Mouse (Mus musculus) layer of hippocampus, postnatal 36 days (tissue): ENCODE results near the gene Tmem91. TPM values are rescaled to one million over a fixed set of nuclear protein-coding genes. Genes with fewer than 3 reads are reported as not detected.
A peak's percentile ranks its signal among the peaks of the same experiment; 100 is the strongest.

Source experiments
- DNase-seq, 2 experiments: peaks; one replicate each; pipeline ENCODE4 v3.0.0; 2022
- total RNA-seq, 2 experiments: library from RNA; stranded (reverse); gene quantifications; 2 replicates each; pipeline ENCODE4 v1.2.3; 2021

The Tmem91 gene
- total RNA-seq, 2 experiments from 2014 or later, result 13.8 to 14.9 TPM

DNA sequence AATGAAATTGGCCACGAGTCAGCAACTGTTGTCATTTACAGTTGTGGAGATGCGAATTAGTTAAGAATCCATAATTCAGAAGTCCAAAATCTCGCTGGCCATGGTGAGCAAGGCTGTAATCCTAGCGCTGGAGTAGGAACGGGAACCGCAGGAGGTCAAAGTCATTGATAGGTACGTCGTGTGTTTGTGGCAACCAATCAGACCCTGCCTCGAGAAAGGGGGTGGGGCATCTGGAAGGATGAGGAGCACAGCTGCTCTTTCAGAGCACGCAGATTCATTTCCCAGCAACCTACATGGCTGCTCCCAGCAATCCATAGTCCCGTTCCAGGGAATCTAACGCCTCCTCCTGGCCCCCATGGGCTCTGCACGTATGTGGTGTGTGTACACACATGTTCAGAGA, 24.9 kb upstream of the Tmem91 start:
- DNase-seq, result no peak

DNA sequence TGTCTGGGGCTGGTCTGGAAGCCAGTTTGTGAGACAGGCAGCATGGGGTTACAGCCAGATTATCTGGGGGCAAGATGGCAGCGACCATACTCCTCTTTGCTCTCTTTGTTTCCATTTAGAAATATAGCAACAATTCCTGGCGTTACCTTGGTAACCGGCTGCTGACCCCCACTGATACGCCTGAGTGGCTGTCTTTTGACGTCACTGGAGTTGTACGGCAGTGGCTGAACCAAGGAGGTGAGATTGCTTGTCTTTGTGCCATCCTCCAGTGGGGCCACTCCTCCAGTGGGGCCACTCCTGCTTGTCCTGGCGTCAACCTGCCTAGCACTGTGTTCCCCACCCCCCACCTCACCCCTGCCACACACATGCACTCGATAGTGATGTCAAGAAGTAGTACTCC, 19.1 kb upstream of the Tmem91 start:
- no peak for DNase-seq

DNA sequence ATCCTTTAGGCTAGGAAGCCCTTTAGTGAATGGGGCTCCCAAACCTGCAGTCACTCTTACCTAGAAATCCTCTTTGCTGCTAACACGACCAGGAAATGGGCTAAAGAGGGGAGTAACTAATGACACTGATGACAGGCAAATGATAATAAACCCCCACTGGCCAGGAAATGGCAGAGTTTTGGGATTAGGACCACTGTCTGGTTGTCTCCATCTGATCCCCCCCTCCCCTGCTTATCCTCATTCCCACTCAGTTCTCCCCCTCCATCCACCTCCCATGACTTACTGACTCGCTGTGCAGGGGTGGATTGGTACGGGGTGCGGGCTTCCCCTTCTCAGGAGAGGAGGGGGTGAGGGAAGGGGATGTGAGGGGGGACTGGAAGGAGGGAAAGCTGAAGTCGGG, 15.1 kb upstream of the Tmem91 start:
- DNase-seq, result no peak

GRCm38 (mm10) chr7:25689603-25690021, 14.6 kb upstream of the Tmem91 start:
- DNase-seq, result no peak

DNA sequence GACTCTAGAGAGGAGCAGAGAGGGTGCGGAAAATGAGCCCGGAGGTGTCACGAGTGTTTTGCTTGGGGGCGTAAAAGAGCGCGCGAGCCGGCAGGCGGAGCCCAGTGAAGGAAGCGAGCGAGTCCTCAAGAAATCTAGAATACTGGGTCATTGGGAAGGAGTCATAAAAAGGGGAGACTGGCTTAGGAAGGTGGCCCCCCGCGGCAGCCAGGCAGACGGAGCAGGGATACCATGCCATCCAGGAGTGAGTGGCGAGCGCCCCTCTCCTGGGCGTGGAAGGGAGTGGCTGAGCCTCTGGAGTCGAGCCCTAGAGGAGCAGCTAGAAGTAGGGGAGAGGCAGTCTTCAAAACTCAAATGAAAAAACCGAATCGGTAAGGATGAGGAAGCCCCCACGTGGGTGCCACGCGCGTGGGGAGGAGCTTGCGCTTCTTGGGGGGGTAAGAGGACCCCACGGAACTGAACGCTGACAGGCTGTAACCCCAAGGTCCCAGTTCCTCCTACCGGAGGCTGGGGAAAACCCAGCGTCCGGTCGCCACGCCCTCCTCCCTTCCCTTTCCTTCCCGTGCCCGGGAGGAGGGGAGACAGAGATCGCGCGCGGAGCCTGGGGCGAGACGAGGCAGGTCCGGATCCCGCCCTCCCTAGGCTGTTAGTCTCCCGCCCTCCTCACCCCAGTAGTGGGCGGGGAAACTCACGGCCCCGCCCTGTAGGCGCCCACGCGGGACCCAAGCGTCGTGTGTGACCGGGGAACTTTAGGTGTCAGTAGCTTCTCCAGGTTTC, 14.0 kb upstream of the Tmem91 start:
- DNase-seq, result no peak

DNA sequence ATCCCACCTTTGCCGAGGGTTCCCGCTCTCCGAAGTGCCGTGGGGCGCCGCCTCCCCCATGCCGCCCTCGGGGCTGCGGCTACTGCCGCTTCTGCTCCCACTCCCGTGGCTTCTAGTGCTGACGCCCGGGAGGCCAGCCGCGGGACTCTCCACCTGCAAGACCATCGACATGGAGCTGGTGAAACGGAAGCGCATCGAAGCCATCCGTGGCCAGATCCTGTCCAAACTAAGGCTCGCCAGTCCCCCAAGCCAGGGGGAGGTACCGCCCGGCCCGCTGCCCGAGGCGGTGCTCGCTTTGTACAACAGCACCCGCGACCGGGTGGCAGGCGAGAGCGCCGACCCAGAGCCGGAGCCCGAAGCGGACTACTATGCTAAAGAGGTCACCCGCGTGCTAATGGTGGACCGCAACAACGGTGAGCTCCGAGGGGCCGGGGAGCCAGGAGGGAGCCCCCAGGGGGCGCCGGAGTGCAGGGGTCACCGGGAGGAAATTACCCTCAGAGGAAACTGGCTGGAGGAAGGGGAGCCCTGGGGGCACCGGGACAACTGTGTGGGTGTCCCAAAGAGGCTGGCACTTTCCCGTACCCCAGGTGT, 12.9 kb upstream of the Tmem91 start:
- DNase-seq, result no peak

- DNase-seq, result no peak
These were observed 11.9 kb upstream of the Tmem91 start, which contains the start of gene Tgfb1 for GRCm38 (mm10) chr7:25686680-25687531. Tgfb1 (plus strand) TSS chr7:25687002.

GRCm38 (mm10) chr7:25685926-25686470, 11.0 kb upstream of the Tmem91 start:
- DNase-seq, result no peak

- DNase-seq, result no peak
These were observed 9.7 kb upstream of the Tmem91 start for GRCm38 (mm10) chr7:25684659-25685058.

DNA sequence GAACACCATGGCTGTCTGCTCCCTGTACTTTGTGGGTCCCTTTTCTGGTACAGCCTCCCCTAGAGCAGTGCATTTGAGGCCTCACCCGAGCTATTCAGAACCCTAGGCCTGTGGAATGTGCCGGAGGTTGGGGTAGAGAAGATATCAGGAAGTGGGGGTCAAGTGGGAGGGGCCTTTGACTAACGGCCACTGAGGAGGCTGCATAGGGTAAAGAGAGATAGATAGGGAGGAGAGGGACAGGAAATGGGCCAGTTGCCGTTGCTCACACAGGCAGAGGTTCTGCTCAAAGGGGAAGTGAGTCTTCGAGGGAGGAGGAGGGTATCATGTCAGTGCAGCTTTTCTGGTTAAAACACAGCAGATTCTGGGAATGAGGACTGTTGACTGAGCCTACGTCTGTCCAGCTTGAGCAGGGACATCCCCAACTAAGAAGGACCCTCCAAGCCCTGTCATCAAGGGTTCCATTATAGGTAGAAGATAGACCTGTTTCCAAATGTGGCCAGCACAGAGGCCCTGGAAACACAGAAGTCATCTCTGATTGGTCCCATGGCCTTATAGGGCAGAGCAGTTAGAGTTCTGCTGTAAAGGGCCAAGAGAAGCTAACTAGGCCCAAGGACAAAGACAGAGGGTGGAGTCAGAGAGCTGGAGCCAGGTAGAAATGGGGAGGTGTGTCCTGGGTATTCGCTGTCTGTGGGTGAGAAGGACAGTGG, 8.7 kb upstream of the Tmem91 start:
- no peak for DNase-seq

- no peak for DNase-seq
These were observed 6.6 kb upstream of the Tmem91 start for GRCm38 (mm10) chr7:25681341-25682231.

DNA sequence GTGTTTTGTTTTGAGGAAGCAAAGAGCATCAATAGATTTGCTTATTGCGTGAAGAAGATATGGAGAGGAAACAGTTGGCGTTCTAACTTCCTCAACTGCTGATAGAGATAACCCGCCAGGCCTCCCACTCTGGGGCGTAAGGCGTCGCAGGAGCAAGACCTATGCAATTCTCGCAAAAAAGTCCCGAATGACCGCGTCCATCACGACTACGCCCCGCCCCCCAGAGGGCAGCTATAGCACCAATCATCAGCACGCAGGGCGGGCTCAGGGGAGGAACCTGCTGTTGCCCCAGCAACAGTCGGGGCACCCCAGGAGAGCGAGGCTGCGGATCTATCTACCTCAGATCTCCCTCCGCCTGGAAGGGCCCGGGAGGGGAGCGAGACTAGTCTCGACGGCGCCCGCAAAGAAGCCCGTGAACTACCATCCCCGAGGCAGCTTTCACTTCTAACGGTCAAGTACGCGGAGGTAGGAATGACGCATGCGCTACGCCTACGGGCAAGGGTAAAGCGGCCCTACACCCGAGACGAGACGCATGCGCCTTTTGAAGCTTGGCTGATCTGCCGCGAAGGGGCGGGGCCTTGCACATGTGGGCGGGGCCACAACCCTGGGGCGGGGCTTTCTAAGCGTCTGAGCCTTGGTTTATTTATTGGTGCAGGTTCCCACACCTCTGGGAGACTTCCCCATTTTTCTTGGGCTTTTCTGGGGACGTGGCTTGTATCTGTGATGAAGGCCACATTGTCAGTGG, 5.7 kb upstream of the Tmem91 start, which contains the start of gene B9d2:
Gene B9d2, plus strand, starts transcription at position 267 of the 745 bp plus-strand sequence.
- peak; percentile 95 to 97 for DNase-seq

GRCm38 (mm10) chr7:25679971-25680370, 5.0 kb upstream of the Tmem91 start:
- DNase-seq, result no peak

DNA sequence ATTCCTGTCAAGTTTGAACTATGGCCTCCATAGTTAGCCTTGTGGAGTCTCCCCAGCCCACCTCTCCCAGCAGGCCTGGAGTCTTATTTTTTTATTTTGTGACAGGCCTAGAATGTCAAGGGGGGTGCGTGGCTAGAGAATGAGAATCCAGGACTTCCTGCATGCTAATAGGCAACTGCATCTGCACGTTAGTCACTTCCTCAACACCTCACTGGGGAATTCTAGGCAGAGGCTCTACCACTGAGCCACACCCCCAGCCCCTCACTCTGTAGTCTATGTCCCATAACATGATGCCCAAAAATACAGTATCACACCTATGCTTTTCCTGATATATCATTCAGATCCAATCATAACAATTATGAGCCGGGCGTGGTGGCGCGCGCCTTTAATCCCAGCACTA, 2.0 kb upstream of the Tmem91 start:
- no peak for DNase-seq

- peak; percentile 89 to 91 for DNase-seq
These were observed 1.3 kb upstream of the Tmem91 start for GRCm38 (mm10) chr7:25676085-25676781.

DNA sequence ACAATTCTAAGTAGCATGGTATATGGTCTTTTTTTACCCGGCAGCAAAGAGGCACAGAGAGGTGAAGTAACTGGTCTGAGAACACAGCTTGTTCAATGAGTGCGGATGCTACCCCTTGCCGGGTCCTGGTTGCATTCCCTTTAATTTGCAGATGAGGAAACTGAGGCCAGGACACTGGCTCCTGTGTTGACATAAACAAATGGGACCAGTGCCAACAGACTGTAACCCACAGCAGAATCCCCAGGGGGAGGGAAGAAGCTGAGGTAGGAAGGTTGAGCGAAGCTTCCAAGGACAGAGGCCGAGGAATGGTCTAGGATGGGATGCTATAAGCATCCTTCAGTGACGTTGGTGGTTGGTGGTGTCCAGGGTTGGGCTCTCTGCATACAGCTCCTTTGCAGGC, 439 bp upstream of the Tmem91 start:
- no peak for DNase-seq

- DNase-seq, result no peak
These were observed 669 bp downstream of the Tmem91 start for GRCm38 (mm10) chr7:25674297-25674696.

DNA sequence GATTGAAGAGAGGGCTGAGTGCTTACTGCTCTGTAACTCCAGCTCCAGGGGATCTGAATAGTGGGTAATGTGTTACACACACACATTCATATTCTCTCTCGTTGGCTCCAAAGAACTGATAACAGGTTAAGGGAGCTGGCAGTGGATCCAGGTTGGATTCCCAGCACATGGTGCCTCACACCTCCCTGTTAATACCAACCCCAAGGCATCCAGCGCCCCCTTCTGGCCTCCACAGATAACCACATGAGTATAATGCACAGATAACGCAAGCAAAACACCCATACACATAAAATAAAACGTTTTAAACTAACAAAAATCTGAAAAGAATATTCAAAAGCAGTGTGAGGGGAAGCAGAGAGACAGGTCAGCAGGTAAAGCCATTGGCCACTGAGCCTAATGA, 2.5 kb downstream of the Tmem91 start:
- DNase-seq, result no peak

- no peak for DNase-seq
These were observed 3.3 kb downstream of the Tmem91 start for GRCm38 (mm10) chr7:25671686-25672085.

GRCm38 (mm10) chr7:25670096-25670495, 4.9 kb downstream of the Tmem91 start:
- no peak for DNase-seq
